ENCODE assay signal across 8 mouse cellular contexts in the genomic region with DNA sequence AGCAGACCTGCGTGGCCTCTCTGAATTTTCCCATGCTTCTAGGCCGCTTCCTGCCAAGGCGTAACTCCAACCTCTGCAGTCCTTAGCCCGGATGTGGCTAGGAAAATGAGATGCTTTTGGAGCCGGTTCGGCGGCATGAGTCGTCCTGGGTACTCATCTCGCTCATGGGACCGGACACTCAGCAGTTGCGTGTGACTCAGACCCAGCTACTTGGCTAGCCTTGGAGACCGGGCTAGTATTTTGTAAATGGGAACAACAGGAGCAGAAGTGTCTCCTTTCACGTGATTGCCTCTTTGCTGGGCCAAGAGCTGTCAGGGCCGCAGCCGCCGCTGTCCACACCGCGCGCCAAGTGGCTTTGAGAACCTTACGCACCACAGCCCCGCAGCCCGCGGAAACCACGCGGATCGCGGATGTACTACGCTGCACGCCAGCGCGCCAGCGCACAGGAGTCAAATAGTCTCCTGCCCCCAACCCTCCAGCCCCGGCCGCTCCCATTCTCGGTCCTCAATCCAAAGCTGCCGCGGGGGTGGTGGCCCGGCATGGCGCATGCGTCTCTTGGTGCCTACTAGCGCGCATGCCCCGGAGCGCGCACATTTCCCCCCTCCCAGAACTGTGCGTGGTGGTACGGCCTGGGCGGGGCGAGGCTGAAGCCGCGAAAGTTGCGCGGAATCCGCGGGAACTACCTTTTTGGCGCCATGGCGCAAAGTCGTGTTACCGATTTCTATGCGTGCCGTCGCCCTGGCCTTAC. TPM values are rescaled to one million over a fixed set of nuclear protein-coding genes. Genes with fewer than 3 reads are reported as not detected.
DNase-seq lines count a peak whose midpoint lies in the region; ATAC-seq and TF ChIP-seq lines count a peak whose summit lies in the region.

Cdt1 (plus strand) TSS at position 655 of the 748 bp plus-strand sequence.

- TF ChIP-seq RAD21 in MEL (IDR thresholded peaks at IDR 0.05; ENCODE audit: low read depth, low read length), result no peak

- H3K4me3 ChIP-seq in MEL (ENCODE audit: control insufficient read depth in 1 of 2, insufficient read depth in 1 of 2, low read depth in 2 of 2, low read length in 2 of 2), result peak within 1 kb of the TSS; percentile 67 to 90
- peak within 1 kb of the TSS; percentile 76 for H3K4me3 ChIP-seq in cerebellum, adult 2 months (replicated peaks; ENCODE audit: insufficient read depth, low read depth, low read length)
- H3K4me3 ChIP-seq in hindbrain, embryonic 10.5 days, result peak within 1 kb of the TSS; percentile 95
- peak within 1 kb of the TSS; percentile 74 for H3K4me3 ChIP-seq in lung, postnatal 0 days (ENCODE audit: low read depth, low read length)

- peak; percentile 93 for DNase-seq in MEL (ENCODE audit: low read depth, low spot score)
- DNase-seq in cerebellum, adult 2 months, result peak; percentile 96 to 97
- DNase-seq in forelimb bud, embryonic 11.5 days (ENCODE audit: low read depth, low spot score), result peak; percentile 97
- peak; percentile 97 for DNase-seq in hindbrain, embryonic 10.5 days (ENCODE audit: low spot score)
- DNase-seq in layer of hippocampus, adult 9-11 months, result peak; percentile 96
- peak; percentile 98 for DNase-seq in lung, postnatal 0 days (ENCODE audit: low spot score)
- peak; percentile 94 for DNase-seq in ovary, postnatal 14 days (ENCODE audit: low spot score)
- peak; percentile 97 for DNase-seq in thymus, postnatal 14 days

- TF ChIP-seq CTCF in MEL (IDR thresholded peaks at IDR 0.05 in 2 of 3, conservative IDR thresholded peaks at IDR 0.05 in 1 of 3; ENCODE audit: control insufficient read depth in 1 of 3, insufficient read depth in 1 of 3, low read depth in 2 of 3, low read length in 3 of 3, poor library complexity in 1 of 3, severe bottlenecking in 1 of 3), result no peak
- no peak for TF ChIP-seq CTCF in cerebellum, adult 2 months (IDR thresholded peaks at IDR 0.05; ENCODE audit: borderline replicate concordance, insufficient read depth, low read depth, low read length)
- TF ChIP-seq CTCF in lung, postnatal 0 days (IDR thresholded peaks at IDR 0.05), result no peak; the same call in 1 of the 2 replicates

- H3K9me3 ChIP-seq in MEL (replicated peaks; ENCODE audit: insufficient read depth, low read length), result no peaks in the 10 kb centered on the region
- H3K9me3 ChIP-seq in hindbrain, embryonic 10.5 days, result no peaks in the 10 kb centered on the region
- no peaks in the 10 kb centered on the region for H3K9me3 ChIP-seq in lung, postnatal 0 days (ENCODE audit: low read length)

- no peaks in the 10 kb centered on the region for H3K27me3 ChIP-seq in MEL (ENCODE audit: control insufficient read depth in 1 of 2, insufficient read depth in 2 of 2, low read length in 2 of 2)
- no peaks in the 10 kb centered on the region for H3K27me3 ChIP-seq in cerebellum, adult 2 months (ENCODE audit: control insufficient read depth, insufficient read depth, low read length)
- H3K27me3 ChIP-seq in hindbrain, embryonic 10.5 days (ENCODE audit: insufficient read depth, poor library complexity, severe bottlenecking), result no peaks in the 10 kb centered on the region
- H3K27me3 ChIP-seq in lung, postnatal 0 days (replicated peaks; ENCODE audit: insufficient read depth, low read length), result no peaks in the 10 kb centered on the region

- peak within 1 kb of the TSS; percentile 99 for H3K9ac ChIP-seq in MEL (ENCODE audit: control insufficient read depth, low read depth, low read length, poor library complexity, severe bottlenecking)
- H3K9ac ChIP-seq in lung, postnatal 0 days (replicated peaks; ENCODE audit: low read depth), result peak within 1 kb of the TSS; percentile 73

- peak; percentile 66 to 89; a peak in 3 of 4 replicates for TF ChIP-seq POLR2A in MEL (IDR thresholded peaks at IDR 0.05; ENCODE audit: control insufficient read depth in 1 of 2, insufficient read depth in 1 of 2, low read depth in 1 of 2, low read length in 2 of 2, poor library complexity in 1 of 2)
- TF ChIP-seq POLR2A in cerebellum, adult 2 months (IDR thresholded peaks at IDR 0.05; ENCODE audit: borderline replicate concordance, insufficient read depth, low read length), result peak; percentile 81

- peaks cover 0 to 7% of the 10 kb centered on the region in 2 experiments; a peak in 2 of 4 replicates for H3K36me3 ChIP-seq in MEL (ENCODE audit: control insufficient read depth in 1 of 2, insufficient read depth in 2 of 2, low read length in 2 of 2)
- H3K36me3 ChIP-seq in hindbrain, embryonic 10.5 days, result peaks cover 48% of the 10 kb centered on the region
- no peaks in the 10 kb centered on the region for H3K36me3 ChIP-seq in lung, postnatal 0 days (ENCODE audit: insufficient read depth, low read length)

- peak; percentile 97 for ATAC-seq in lung, postnatal 0 days

- peak within 1 kb of the TSS; percentile 83 for H3K4me2 ChIP-seq in lung, postnatal 0 days (replicated peaks; ENCODE audit: low read depth, low read length)

- under 1% methylated on average over 62 of the region's 62 CpGs for WGBS in cerebellum, adult 2 months
- WGBS in hindbrain, embryonic 10.5 days, result under 1% methylated on average over 62 of the region's 62 CpGs
- WGBS in lung, postnatal 0 days, result under 1% methylated on average over 58 of the region's 62 CpGs

- peak within 1 kb of the TSS; percentile 88 for H3K27ac ChIP-seq in MEL (ENCODE audit: control insufficient read depth, low read depth, low read length)
- H3K27ac ChIP-seq in cerebellum, adult 2 months (ENCODE audit: insufficient read depth, low read length), result peak within 1 kb of the TSS; percentile 80
- H3K27ac ChIP-seq in hindbrain, embryonic 10.5 days, result peak within 1 kb of the TSS; percentile 96
- peak within 1 kb of the TSS; percentile 90 for H3K27ac ChIP-seq in lung, postnatal 0 days (ENCODE audit: low read length)

- TF ChIP-seq EP300 in MEL (IDR thresholded peaks at IDR 0.05; ENCODE audit: low read depth in 1 of 2, low read length in 2 of 2), result no peak
- 0 out of 2 replicates have a peak, but pooled peaks have one; percentile 29 for TF ChIP-seq EP300 in lung, postnatal 0 days (IDR thresholded peaks at IDR 0.05)

- peaks cover 0 to 15% of the 10 kb centered on the region in 2 experiments; a peak in 2 of 4 replicates for H3K4me1 ChIP-seq in MEL (ENCODE audit: control insufficient read depth in 1 of 2, insufficient read depth in 2 of 2, low read length in 2 of 2)
- H3K4me1 ChIP-seq in cerebellum, adult 2 months (ENCODE audit: control insufficient read depth, insufficient read depth, low read length), result peaks cover 33% of the 10 kb centered on the region
- H3K4me1 ChIP-seq in hindbrain, embryonic 10.5 days (replicated peaks), result peaks cover 42% of the 10 kb centered on the region
- H3K4me1 ChIP-seq in lung, postnatal 0 days (ENCODE audit: insufficient read depth, low read depth, low read length), result peaks cover 10% of the 10 kb centered on the region; the same call in 1 of the 2 replicates

- H3K79me2 ChIP-seq in MEL (ENCODE audit: control insufficient read depth, insufficient read depth, low read length, poor library complexity), result peaks cover 23% of the 10 kb centered on the region

TF ChIP-seq in MEL, 35 proteins besides CTCF, POLR2A, EP300 and RAD21 (continues in another document):
- peak; percentile 34 for TF ChIP-seq MYC (IDR thresholded peaks at IDR 0.05; ENCODE audit: low read depth, low read length)
- TF ChIP-seq TCF12 (IDR thresholded peaks at IDR 0.05; ENCODE audit: low read depth, low read length), result peak; percentile 21; the same call in 1 of the 2 replicates
- TF ChIP-seq KAT2A (conservative IDR thresholded peaks at IDR 0.05; ENCODE audit: low read depth, low read length), result peak; percentile 50; the same call in 1 of the 2 replicates
- no peak for TF ChIP-seq JUND (IDR thresholded peaks at IDR 0.05; ENCODE audit: low read depth, low read length)
- TF ChIP-seq RCOR1 (IDR thresholded peaks at IDR 0.05; ENCODE audit: low read depth, low read length), result no peak
- TF ChIP-seq MXI1 (IDR thresholded peaks at IDR 0.05; ENCODE audit: low read depth, low read length), result peak; percentile 46
- TF ChIP-seq GABPA (IDR thresholded peaks at IDR 0.05; ENCODE audit: low read depth, low read length), result no peak
- TF ChIP-seq MAX (IDR thresholded peaks at IDR 0.05; ENCODE audit: low read length), result 0 out of 2 replicates have a peak, but pooled peaks have one; percentile 20
- TF ChIP-seq MAFK (IDR thresholded peaks at IDR 0.05; ENCODE audit: borderline replicate concordance, low read depth, low read length), result no peak
- TF ChIP-seq SIN3A (IDR thresholded peaks at IDR 0.05; ENCODE audit: low read length), result peak; percentile 72
- peak; percentile 98 for TF ChIP-seq CHD1 (IDR thresholded peaks at IDR 0.05; ENCODE audit: low read depth, low read length)
- TF ChIP-seq NRF1 (IDR thresholded peaks at IDR 0.05; ENCODE audit: insufficient read depth, low read depth, low read length, poor library complexity, severe bottlenecking), result peak; percentile 97
- 0 out of 2 replicates have a peak, but pooled peaks have one; percentile 24 for TF ChIP-seq USF1 (IDR thresholded peaks at IDR 0.05; ENCODE audit: low read depth, low read length)
- no peak for TF ChIP-seq ZMIZ1 (IDR thresholded peaks at IDR 0.05; ENCODE audit: low read depth, low read length)
- peak; percentile 65 for TF ChIP-seq NELFE (IDR thresholded peaks at IDR 0.05; ENCODE audit: low read depth, low read length)
- TF ChIP-seq GATA1 (IDR thresholded peaks at IDR 0.05; ENCODE audit: low read depth, low read length), result no peak
- TF ChIP-seq USF2 (IDR thresholded peaks at IDR 0.05; ENCODE audit: borderline replicate concordance in 1 of 2, insufficient read depth in 1 of 2, low read depth in 1 of 2, low read length in 2 of 2), result no peak
- no peak for TF ChIP-seq SMC3 (IDR thresholded peaks at IDR 0.05; ENCODE audit: low read depth, low read length)
- TF ChIP-seq E2F4 (IDR thresholded peaks at IDR 0.05; ENCODE audit: borderline replicate concordance, low read depth, low read length), result peak; percentile 98
- no peak for TF ChIP-seq MEF2A (IDR thresholded peaks at IDR 0.05; ENCODE audit: extremely low read depth, insufficient replicate concordance, low read depth, low read length, poor library complexity, severe bottlenecking)
- TF ChIP-seq TAL1 (IDR thresholded peaks at IDR 0.05; ENCODE audit: low read length), result no peak
- TF ChIP-seq POLR2AphosphoS2 (IDR thresholded peaks at IDR 0.05; ENCODE audit: low read length), result peak; percentile 44; the same call in 1 of the 2 replicates
- TF ChIP-seq ZKSCAN1 (IDR thresholded peaks at IDR 0.05; ENCODE audit: low read depth, low read length), result no peak
- no peak for TF ChIP-seq MAZ (IDR thresholded peaks at IDR 0.05; ENCODE audit: low read depth, low read length)

RNA-seq across cellular contexts. Expression of gene Cdt1, which starts in this region (rescaled TPM):
- 64.3 and 74.6 TPM in 2 replicates for total RNA-seq in MEL (2012; rRNA removed)
- polyA plus RNA-seq in MEL (2012; ENCODE audit: insufficient read depth in 1 of 2, insufficient read length in 2 of 2, low read depth in 1 of 2, low replicate concordance in 2 of 2, missing spikeins in 1 of 2), result 10 to 100 TPM in 1 of 2 experiments, not detected in 1; 84.5 TPM
- 7.6 and 8.8 TPM in 2 replicates for polyA plus RNA-seq in cerebellum, adult 2 months (2012; rRNA removed)
- polyA plus RNA-seq in hindbrain, embryonic 10.5 days (2016; fragmentation: Nextera tagmentation; extraction: Ambion mirVana), result 56.0 and 64.3 TPM in 2 replicates
- 7.4 and 7.7 TPM in 2 replicates for polyA plus RNA-seq in lung, postnatal 0 days (2015; fragmentation: Nextera tagmentation; extraction: Ambion mirVana)

Comparison
In these comparisons a context has a peak if more than half of its experiments do, and no peak if none do; other contexts are left out.
1. Peak in every context shown above with its lines: DNase-seq, ATAC-seq, H3K4me3 ChIP-seq and H3K27ac ChIP-seq.